Mouse (Mus musculus) E14TG2a.4 (cell line): ENCODE measurements around the gene Tmf1.

Experiments used
- CTCF ChIP-seq: conservative IDR thresholded peaks from 2 replicates; pipeline ENCODE4 v1.5.1; 2014; ENCODE audit warnings: low read length
- NANOG ChIP-seq: IDR thresholded peaks from 2 replicates; pipeline ENCODE4 v1.6.1; 2014; ENCODE audit warnings: borderline replicate concordance, low read length, mixed read lengths
- POU5F1 ChIP-seq: IDR thresholded peaks from 2 replicates; pipeline ENCODE4 v1.6.1; 2014; ENCODE audit warnings: low read length, borderline replicate concordance

- no peak for TF ChIP-seq CTCF
- no peak for TF ChIP-seq POU5F1
- TF ChIP-seq NANOG = no peak
Observed at GRCm38 (mm10) chr6:97131808-97132207, 47.1 kb downstream of the Tmf1 start.
